Mouse (Mus musculus) left cerebral cortex, postnatal 4 days (tissue): Measurements from ENCODE around the gene Slc2a3. TPM values are rescaled to one million over a fixed set of nuclear protein-coding genes. Genes with fewer than 3 reads are reported as not detected.

Experiments
- DNase-seq: peaks from one replicate; pipeline ENCODE4 v3.0.0-alpha.2; 2022
- intact Hi-C: fragments of 180-260 bp; cut with DNase I; formaldehyde crosslinking; loops from one replicate; pipeline ENCODE4 v1.15.1; 2025
- total RNA-seq, 2 experiments: library from RNA; stranded (reverse); gene quantifications; 2 replicates each; pipeline ENCODE4 v1.2.3; 2021

Slc2a3 gene
- 10 to 100 TPM; 62.9 to 73.9 TPM for total RNA-seq

DNA sequence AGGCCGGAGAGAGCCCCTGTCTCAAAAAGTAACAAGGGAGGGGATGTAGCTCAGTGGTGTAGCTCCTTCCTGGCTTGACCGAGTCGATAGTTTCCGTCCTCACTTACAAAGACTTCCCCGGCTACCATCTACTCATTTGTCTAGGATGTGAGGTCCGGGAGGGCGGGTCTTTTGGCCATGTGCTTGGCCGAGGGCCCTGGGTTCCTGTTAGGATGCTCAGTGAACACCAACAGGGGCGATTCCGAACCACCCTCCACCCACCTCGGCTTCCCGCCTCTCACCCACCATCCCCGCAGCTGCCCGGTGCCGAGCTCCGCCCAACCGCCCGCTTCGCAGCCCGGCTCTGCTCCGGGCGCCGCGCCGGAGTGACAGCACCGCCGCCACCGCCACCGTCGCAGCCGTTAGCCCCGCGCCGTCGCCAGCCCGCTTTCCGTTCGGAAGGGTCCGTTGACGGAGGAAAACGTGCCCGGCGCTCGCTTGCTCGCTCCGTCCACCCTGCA lies at the start of gene Slc2a3:
Gene Slc2a3, minus strand, starts transcription at position 340 of the 500 bp plus-strand sequence.
- peak; percentile 68 for DNase-seq
- intact Hi-C loops, result no loop called here

DNA sequence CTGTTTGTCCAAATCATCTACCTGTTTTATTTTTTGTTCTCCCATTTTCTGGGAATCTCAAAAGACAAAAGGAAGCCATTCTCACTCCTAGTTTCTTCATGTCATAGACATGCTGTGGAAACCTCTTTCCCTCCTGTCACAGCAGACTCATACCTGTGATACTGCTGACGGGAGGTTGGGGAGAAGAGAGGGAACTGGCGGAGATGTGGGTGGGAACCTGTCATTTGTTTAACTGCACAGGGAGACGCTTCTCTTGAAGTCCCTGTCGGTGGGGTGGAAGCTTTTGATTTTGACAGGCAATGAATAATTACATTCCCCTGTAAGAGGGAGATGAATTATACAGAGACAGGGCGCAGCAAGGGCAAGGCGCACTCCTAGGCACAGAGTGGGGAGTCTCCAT lies 42.3 kb upstream of the Slc2a3 start:
- no peak for DNase-seq
- intact Hi-C loops, result no loop called here

DNA sequence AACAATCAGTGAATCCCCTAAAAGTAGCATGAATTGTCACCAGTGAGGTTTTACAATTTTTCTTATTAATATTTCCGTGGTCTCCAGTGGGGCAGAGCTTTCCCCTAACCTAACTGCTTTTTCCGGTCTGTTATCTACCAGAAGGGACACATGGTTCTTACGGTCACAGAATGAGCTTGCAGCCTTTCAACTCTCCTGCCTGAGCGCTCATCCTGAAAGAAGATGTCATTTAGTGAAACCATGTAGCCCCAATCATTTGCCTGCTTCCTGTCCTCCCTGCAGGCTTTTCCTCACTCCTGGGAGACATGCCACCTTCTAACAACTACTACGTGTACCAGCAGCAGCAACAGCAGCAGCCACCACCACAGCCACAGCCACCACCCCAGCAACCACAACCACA lies 36.1 kb upstream of the Slc2a3 start:
- intact Hi-C loops, result no loop called here
- no peak for DNase-seq

DNA sequence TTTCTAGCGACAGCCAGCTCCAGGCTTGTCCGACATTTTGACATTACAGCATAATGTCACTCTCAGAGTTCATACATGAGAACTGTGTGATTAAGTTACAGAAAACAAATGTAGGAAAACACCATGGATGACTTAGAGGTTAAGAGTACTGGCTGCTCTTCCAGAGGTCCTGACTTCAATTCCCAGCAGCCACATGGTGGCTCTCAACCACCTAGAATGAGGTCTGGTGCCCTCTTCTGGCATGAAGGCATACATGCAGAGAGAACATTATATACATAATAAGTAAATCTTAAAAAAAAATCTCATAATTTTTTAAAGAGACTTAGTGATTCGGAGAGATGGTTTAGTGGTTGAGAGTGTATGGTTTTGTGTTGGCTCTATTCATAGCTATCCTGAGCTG lies 35.5 kb upstream of the Slc2a3 start:
- DNase-seq, result no peak
- intact Hi-C loops, result no loop called here

DNA sequence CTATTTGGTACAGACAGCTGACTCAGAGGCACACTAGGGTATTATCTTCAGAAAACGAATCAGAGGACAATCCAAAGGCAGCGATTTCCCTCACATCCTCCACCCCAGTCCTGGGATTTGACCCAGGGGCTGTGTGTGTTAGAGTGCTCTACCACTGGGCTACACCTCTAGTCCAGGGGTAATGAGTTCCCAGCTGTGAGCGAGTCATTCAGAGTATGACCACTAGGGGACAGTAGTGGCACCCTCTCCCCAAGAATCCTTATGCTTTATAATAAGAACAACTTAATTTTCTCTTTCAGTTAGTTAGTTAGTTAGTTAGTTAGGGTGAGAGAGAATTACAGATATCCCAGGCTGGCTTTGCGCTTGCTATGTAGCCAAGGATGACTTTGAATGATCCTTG lies 32.9 kb upstream of the Slc2a3 start:
- no peak for DNase-seq
- intact Hi-C loops, result no loop called here

DNA sequence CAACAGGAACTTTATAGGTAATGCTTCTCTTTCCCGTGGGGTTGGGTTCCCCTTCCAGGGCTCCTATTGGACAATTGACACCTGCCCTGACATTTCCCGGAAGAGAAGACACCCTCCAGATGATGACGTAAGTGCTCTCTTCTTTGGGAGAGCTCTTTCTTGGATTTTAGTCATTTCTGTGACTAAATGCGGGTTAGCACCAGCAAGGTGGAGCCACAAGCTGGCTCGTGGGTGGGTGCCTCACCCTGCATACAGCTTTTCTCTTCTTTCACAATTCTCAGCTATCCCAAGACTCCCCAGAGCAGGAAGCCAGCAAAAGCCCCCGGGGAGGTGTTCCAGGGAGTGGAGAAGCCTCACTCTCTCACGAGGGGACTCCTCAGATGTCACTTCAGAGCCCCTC lies 31.4 kb upstream of the Slc2a3 start:
- intact Hi-C loops, result no loop called here
- no peak for DNase-seq

DNA sequence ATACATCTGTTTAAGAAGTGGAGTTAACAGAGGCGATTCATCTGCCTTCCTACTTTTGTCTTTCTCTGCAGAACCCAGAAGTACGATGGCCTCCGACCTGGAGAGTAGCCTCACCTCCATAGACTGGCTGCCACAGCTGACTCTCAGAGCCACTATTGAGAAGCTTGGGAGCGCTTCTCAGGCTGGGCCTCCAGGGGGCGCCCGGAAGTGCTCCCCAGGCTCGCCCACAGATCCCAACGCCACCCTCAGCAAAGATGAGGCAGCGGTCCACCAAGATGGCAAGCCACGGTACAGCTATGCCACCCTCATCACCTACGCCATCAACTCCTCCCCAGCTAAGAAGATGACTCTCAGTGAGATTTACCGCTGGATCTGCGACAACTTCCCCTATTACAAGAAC lies 26.6 kb upstream of the Slc2a3 start:
- intact Hi-C loops, result no loop called here
- no peak for DNase-seq

DNA sequence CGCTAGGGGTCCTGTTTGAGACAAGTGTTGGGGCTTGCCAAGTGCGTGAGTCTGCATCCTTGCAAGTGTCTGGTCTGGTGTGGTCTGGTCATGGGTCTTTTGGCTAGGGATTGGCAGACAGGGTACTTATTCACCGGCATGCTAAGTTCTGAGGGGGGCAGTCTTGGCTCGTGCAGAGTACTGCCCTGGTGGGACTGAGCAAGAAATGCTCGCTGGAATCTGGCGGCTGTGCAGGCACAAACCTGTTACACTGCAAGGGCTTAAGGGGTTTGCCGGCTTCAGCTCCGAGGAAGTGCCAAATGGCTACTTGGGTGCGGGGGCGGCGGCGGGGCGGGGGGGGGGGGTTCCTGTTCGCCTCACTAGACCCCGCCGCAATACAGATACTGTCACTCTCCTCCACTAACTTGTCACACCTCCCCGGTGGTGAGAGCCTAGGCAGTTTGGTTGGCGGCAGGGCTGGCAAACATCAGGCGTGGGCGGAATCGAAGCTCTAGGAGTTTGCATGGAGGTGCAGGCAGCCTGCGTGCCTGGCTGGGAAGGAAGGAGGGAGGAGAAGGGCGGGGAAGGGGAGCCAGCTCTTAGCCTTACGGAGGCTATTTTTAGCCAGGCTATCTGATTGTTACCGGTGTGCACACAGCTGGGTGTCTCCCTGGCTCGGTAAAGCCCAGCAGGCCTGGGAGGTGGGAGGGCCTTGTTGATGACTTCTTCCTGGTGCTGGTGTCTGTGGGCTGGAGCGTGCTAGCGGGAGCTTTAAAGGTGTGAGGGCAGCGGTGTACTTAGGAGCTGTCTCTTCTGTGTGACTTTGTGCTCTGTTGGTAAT lies 24.7 kb upstream of the Slc2a3 start:
- peak; percentile 15 for DNase-seq
- intact Hi-C loops, result no loop called here

DNA sequence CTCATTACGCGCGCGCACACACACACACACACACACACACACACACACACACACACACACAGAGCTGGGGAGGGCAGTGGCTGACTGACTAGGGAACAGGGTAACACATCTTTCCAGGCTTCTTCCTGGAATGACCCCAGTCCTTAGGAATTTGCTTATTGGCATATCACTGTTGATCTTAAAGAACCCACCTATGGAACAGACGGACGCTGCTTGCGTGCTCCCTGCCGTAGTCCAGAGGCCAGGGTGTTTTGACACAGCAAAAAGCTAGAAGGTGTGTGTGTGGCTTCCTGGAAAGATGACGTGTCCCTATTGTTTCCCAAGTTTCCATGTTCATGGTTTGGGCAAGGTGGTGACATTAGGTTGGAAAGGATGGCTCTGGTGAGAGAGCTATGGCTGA lies 23.7 kb upstream of the Slc2a3 start:
- no peak for DNase-seq
- intact Hi-C loops, result no loop called here

DNA sequence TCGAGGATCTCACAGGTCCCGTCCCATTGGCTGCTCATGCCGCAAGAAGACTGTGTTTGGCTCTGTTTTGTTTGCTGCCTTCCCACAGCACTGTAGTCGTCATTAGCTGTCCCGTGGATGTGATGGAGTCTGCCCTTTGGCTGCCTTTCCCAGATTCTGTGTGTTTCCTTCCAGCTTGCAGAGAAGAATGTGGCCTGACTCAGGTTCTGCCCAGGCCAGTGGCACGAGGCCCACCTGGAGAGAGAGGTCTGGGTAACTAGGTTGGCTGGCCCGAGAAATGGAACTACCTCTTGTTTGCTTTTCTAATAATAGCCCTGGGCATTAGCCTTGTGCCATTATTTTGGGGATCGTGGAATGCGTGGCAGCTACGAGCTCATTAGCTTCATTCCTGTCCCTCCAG lies 22.6 kb upstream of the Slc2a3 start:
- no peak for DNase-seq
- intact Hi-C loops, result no loop called here

DNA sequence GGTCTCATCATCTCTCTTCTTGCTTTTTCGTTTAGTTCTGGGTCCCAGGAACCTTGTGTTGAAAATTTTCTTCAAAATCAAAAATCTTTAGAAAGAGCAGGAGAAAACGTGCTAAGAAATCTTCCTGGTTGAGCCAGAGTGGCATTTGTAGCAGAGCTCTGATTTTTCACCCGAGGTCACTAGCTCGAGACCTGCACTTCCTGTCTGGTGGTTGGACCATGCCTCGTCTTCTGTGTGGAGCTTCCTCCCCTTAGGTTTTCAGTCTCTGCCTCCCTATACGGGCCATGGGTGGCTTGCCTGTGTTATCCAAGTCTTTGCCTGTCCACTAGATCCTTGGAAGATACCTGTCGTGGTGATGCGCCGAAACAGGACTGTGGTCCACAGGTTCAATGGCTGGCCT lies 20.4 kb upstream of the Slc2a3 start:
- intact Hi-C loops, result no loop called here
- DNase-seq, result no peak

DNA sequence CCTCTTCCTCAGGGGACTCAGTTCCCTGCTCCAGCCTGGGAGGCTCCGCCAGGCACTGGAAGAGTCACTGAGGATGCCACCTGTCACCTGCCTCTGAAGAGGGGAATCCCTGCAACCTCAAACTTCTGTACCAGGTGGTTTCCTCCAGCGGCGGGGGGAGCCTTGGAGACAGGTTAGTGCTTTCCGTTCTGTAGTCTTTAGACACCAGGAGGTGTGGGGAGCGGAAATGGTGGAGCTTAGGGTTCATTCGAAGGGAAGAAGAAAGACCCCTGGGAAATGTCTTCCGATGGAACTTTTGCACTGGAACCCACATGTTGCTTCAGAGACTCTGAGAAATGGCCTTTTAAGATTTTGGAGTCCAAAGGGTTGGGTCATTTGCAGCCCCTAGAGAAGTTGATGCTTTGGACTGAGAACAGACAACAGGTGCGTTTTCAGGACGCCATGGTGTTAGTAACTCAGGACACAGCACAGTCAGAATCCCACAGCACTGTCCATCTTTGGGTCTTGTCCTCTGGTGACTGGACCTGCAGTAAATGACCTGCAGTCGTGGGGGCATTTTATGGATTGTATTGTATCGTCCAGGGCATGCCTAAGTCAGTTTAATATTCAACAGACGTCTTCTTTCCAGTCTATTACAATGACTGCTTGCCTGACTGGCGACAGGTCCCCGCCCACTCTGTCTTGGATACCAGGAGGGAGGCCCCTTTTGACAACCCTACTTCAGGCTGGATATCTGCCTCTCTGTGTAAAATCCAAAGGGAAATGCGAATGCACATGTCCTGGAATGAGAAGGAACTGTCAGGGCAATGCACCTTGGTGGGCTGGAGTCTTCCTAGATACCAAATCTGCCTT lies 19.6 kb upstream of the Slc2a3 start:
- no peak for DNase-seq
- intact Hi-C loops, result no loop called here

DNA sequence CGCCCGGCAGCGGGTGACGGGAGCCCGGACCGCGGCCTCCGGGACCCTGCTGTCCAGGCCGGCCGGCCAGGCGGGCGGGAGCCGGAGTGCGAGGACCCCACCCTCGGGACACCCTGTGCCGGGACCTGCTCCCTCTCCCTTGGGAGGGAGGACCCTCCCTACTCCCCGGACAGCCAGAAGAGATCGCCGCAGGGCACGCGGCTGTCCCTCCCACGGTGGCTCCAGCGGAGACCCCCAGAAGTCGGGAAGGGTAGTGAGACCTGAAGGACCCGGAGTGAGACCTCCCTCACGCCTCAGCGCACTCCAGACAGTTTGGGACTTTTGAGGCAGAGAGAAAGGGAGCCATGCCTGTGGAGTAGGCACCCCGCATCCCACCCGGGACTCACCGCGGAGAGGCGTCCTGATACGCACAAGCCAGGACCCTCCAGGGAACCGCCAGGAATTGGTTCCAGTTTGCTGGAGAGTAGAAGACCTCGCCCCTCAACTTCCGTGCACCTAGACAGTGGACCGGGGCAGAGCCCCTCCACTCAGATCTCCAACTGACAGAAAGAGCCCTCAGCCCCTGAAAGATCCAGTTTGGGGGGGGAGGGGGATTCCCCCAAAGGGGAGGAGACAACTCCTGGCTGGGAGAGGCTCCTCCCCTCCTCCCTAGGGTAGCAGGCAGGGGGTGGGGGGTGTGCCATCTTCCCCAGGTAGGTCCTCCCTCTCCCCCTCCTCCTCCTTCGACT lies 18.8 kb upstream of the Slc2a3 start:
- peak; percentile 37 for DNase-seq
- intact Hi-C loops, result no loop called here

DNA sequence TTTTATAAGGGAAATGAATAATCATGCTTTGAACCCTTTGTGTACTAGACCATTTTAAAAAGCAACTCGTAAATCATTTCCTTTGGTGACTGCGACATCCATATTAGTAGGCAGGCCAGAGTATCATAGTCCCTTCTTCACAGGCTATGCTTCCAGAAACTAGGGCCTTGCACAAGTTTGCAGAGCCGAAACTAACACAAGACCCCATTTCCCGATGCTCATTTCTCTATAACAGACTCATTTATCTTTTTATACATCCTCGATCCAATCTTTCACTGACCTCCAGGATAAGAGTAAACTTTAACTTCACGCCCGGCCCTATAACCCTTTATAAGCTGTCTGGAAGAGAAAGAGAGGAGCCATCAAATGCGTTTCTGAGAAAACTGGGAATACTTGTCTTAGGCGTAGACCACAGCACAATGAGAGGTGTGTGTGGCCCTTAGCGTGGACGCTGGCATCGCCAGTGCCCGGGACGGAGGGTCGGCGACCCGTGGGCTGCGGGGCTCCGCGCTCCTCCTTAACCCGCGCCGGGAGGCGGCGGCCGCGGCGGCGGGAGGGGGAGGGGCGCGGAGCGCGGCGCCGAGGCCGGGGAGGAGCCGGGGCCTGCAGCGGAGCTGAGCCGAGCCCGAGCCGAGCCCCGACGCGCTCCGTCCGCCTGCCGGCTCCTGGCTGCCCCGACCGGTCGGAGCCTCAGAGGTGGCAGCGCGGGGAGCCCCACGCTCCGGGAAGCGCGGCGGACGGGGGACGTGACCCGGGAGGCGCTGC lies 18.0 kb upstream of the Slc2a3 start, which contains the start of gene Foxj2:
Gene Foxj2, plus strand, starts transcription at position 609 of the 765 bp plus-strand sequence.
- intact Hi-C loops, result no loop called here
- peak; percentile 62 for DNase-seq

DNA sequence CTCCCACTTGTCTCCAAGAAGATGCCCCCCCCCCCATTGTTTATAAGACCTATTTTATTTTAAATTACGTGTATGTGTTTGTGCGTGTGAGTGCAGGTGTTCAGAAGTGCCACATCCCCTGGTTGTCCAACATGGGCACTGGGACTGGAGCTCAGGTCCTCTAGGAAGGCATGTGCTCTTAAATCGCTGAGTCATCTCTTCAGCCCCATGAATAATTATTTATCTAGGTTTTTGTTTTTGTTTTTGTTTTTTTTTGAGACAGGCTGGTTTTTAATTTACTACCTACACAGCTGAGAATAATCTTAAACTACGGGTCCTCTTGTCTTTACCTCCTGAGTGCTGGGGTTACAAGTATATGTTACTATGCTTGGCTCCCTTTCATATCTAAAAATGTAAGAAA lies 12.2 kb upstream of the Slc2a3 start:
- intact Hi-C loops, result no loop called here
- no peak for DNase-seq

DNA sequence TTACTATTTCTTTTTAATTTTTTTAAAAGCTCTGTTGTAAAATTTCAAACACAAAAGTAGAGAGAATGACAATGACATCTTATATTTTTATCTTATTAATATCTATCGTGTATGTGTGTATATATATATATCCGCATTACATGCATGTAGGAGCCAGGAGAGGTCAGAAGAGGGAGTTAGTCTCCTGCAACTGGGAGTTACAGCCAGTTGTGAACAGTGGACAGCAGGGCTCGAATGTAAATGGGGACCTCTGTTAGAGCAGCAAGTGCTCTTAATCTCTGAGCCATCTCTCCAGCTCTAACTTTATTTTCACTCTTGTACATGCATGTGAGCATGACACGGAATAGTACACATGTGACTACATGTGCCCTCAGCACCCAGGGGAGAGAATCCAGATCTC lies 11.3 kb upstream of the Slc2a3 start:
- DNase-seq, result no peak
- intact Hi-C loops, result no loop called here

DNA sequence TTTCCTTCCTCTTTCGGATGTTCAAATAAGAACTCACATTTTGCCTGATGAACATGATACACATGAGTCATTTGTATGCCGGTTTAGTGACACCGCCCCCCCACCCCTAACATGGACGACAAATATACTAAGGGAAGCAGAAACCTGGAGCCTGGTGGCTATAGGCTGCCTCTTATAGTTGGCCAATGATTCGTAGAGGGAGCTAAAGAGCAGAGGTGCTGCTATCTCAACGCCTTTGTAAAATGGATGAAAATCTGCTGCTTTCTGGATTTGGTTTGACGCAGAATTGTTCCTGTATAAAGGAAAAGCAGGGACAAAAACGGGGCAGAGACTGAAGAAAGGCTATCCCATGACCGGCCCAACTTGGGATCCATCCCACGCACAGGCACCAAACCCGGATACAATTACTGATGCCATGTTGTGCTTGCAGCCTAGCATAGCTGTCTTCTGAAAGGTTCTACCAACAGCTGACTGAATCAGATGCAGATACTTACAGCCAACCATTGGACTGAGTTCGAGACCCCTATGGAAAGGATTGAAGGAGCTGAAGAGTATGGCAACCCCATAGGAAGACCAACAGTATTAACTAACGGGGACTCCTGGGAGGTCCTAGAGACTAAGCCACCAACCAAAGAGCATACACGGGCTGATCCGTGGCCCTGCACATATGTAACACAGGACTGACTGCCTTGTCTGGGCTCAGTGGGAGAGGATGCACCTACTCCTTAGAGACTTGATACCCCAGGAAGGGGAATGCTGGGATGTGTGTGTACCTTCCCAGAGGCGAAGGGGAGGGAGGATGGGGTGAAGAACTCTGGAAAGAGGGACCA lies 10.5 kb upstream of the Slc2a3 start:
- peak; percentile 52 for DNase-seq
- intact Hi-C loops, result no loop called here

DNA sequence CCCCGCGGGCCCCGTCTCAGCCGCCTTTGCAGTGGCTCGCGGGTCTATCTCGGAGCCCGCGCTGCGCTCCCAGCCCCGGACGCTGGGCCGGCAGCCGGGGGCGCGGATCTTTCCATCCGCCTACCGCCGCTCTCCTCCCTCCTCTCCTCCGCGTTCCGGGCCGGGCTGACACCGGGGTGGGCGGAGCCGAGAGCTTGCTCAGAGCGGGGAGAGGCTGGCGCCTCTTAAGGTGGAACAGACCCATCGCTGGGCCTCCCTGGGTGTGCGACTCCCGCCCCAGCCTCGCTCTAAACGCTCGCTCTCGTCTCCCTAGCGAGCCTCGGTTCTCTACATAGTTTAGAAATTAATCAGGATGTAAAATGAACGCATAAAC lies 9.8 kb upstream of the Slc2a3 start:
- intact Hi-C loops, result no loop called here
- peak; percentile 93 for DNase-seq

DNA sequence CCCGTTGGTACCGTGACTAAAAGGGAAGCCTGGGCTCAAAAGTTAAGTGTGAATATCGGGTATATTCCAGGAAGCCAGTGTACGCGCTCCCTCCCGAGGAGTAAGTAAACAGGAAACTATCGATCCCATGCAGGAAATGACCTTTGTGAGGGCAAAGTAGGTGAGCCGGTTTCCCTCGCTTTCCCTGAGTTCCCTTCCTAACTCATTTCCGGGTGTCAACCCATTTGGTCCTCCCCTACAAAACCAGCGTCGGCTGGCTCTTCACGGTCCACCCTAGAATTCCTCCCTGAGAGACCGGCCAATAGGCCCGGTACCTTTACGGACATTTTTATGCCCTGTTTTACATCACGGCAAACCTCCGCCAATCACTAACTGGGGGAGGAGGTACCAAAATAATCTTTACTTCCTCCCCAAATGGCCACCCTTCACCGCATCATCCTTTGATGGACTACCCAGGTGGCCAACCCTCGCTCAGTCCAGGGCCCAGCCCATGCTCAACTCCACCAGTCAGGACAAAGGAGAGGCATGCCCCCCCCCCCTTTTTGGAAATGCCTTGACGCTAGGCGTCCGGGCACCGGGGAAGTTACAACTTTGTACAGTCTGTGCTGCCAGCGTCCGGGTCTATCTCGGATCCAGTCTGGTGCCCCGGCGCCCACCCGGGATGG lies 9.3 kb upstream of the Slc2a3 start:
- DNase-seq, result peak; percentile 98
- intact Hi-C loops, result no loop called here
